Mouse (Mus musculus) thymus, postnatal 14 days (tissue): ENCODE data around the gene Slc35a1.

Source experiments
- DNase-seq: peaks from one replicate; pipeline ENCODE4 v3.0.0; 2021

The Slc35a1 gene

DNA sequence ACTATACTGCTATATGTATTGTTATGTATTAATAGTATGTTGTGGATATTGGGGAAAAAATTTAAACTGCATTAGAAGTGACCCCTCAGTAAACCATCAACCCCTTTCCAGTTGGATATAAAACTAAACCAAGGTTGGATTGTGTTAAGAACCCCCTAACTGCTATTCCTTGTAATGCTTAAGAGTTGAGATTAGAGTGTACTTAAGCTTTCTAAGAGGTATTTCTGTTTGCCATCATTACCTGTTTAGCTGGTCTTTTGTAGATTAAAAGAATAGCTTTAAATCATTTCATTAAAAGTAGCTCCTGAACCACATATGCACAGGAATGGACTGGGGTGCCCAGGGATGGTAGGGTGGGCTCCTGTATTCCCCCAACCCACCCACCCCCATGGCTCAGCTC, 42.5 kb downstream of the Slc35a1 start:
- no peak for DNase-seq

DNA sequence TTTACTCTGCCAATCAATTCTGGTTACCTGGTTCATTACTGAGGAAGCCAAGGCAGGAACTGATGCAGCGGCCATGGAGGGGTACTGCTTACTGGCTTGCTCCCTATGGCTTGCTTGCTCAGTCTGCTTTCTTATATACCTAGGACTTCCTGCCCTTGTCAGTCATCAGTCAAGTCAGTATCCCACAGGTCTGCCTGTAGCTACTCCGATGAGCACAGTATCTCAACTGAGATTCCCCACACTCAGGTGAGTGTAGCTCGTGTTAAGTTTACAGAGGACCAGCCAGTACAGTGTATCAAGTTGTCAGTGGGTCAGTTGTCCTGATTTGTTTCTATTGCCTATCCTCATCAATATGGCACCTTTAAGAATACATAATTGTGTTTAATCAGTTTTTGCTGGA, 46.5 kb downstream of the Slc35a1 start:
- no peak for DNase-seq

DNA sequence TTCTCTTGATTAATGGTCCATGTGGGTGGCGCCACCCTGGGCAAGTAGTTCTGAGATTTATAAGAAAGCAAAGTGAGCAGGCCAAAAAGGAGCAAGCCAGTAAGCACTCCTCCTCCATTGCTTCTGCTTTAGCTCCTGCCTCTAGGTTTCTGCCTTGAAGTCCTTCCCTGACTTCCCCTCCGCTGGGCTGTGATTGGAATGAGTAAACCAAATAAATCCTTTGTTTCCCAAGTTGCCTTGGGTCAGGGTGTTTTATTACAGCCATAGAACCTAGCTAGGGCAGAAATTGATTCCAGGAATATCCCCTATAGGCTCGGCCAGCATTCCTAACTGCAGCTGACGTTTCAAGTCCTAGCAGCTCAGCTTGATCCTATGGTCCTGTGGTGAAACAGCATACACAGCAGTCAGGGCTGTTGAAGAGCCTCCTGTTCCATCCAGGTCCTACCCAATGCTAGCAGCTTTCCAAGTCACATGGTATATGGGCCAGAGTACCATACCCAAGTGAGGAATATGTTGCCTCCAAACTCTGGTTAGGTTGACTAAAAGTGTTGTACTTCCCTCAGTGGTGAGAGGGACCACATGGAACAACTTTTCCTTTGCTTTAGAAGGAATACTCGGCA, 47.4 kb downstream of the Slc35a1 start:
- no peak for DNase-seq

DNA sequence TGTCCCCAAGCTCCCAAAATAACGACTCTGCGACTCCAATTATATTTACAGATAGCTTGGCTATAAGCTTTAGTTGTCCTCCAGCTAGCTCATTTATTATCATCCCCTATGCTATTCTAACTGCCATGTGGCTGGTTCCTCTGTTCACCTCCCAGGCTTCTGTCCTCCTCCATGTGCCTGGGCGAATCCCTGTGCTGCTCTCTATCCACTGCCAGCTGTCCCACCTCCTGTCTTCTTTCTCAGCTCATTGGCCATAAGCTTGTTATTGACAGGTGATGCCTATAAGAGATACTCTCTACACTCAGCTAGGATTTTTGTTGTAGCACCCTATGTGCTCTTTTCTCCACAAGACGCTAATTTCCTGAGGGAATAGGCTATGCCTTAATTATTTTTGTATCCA, 49.4 kb downstream of the Slc35a1 start:
- no peak for DNase-seq

DNA sequence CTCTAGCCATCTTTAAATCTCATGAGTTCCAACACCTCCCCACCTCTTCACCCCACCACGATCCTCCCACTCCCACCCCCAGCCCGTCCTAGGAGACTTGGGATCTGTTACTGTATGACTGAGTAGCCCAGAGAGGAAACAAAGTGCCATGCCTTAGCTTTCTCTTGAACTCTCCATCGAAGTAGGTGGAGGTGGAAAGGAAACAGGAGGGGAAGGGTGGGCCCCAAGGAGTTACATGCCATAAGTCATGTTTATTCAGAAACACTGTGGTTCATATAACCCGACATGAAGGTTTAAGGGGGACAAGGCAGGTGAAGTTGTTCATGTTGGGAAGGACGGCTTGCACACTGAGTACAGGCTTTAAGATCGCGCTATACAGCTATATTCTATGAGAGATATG, 49.9 kb downstream of the Slc35a1 start:
- DNase-seq: no peak

DNA sequence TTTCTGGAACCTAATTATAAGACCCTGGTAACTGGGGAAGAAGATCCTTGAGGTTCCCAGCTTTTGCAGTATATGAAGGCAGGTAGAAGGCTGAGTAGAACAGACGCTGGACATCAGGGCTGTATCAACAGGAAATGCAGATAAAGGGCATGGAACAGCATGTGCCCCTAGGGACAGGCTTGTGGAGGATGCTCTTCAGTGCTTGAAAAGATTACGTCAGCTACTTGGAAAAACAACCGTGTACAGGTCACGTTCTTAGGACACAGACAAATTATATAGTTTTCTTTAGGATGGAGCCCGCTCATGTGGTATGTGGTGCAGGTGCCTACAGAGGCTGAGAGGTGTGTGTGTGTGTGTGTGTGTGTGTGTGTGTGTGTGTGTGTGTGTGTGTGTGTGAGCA, 51.2 kb downstream of the Slc35a1 start:
- no peak for DNase-seq

DNA sequence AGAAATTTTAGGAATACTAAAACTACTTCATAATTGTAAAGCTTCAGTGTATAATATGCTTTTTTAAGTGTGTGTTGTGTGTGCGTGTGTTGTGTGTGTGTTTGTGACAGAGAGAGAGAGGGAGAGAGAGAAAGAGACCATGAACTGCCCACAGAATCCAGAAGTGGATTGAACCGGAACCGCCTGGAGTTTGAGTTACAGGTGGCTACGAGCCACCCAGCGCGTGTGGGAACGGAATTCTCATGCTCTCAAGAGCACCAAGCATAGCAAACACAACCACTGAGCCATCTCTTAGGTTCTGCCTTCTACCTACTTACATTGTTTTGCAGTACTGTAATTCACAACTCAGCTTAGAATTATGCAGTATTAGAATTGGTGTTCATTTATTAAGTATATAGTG, 53.1 kb downstream of the Slc35a1 start:
- no peak for DNase-seq

DNA sequence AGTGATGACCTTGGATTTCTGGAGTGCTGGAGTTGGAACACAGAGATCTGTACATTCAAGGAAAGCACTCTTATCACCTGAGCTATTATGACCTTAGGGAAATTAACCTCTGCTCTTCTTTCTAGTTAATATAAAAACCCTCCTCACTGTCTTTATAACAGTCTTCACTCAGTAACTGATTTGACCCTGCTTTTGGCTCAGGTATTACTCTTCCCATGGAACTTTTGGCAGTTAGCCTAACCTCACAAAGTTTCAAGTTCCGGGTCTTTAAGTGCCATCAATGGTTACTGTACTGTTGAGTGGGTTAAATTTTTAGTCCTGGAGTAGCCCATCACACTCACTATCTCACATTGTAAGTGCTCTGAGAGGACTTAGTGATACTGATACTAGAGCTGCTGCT, 57.3 kb downstream of the Slc35a1 start:
- no peak for DNase-seq

DNA sequence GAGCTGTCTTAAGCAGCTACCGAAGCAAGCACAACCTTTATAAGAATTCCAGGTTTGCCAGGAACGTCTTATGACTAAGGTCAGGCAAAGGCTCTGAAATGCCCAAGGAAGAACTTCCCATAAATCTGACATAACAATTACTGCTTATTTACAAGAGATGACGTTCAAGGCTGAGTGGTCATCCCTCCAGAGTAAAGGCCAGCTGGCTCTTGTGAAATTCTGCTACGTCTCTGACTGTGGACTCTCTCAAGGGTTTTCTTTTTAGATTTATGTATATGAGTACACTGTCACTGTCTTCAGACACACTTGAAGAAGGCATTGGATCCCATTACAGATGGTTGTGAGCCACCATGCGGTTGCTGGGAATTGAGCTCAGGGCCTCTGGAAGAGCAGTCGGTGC, 60.8 kb downstream of the Slc35a1 start:
- DNase-seq: no peak

DNA sequence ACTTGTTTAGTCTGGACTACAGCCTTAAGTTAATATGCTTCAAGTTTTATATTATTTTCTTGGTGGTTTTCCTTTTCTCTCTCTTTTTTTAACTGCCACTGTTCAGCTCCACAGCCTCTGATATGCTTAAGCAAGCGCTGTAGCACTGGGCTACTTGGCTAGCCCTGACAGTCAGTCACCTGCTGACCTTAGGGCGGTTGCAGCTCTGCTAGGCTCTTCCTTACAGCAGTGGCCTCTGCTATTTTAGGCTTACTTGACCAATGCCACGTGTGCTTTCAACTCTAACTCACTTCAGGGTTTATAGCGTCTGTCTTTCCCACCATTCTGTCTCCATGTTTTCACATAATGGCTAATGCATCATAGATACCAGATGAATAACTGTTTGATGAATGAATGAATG, 61.7 kb downstream of the Slc35a1 start:
- DNase-seq: no peak

DNA sequence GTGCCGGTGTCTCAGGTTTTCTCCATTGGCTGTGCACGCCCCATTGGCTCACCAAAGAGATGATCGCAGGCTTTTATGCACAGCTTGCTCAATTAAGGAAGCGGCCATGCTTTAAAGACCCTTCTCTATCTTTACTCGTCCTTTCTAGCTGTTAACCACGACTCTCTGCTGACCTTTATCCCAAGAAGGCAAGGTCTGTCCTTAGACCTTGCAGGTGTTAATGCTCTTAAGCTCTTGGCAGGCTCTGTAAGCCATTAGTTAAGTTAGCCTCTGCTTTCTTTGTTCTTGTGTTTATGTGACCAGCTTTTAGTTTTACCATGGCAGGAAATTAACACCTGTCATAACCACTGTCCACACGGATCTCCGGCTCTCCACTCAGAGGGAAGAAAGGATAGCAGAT, 71.1 kb downstream of the Slc35a1 start:
- no peak for DNase-seq

DNA sequence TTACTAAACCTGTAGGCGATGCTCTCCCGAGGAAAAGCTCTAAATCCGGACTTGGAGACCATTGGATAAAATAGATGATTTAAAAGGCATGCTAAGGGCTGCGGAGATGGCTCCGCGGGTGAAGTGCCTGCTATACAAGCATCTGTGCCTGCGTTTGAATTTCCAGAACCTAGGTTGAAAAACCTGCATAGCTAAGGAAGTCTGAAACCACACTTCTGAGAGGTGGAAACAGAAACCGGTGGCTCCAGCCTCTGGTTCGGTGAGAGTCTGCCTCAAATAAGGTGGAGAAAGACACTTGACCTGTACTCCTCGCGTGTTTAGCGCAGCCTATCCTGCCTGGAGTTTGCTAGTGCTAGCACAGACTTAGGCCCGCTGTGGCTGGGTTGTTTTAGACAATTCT, 71.9 kb downstream of the Slc35a1 start:
- DNase-seq: peak; percentile 18

DNA sequence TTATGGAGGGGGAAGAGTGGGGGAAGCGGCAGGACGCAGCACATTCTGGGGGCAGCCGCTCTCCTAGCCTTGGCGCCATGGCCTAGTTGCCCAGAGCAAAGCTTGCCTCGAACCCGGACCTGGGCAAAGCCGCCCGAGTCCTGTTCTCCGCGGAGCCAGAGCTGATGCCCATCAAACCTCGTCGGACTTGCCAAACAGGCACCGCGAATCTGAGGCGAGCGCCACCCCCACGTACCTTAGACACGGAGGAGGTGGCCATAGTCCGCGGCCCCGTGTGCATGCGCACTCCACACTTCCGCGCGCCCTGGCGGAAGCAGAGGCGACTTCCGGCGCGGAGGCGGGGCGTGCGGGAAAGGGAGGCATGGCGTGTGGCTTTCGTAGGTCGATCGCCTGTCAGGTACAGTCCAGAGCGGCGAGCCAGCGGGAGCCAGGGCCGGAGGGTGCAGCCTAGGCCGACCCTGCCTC, 72.6 kb downstream of the Slc35a1 start, which contains the start of the genes Orc3 and Rars2:
Gene Orc3, minus strand, starts transcription at position 315 of the 465 bp plus-strand sequence.
Gene Rars2, plus strand, starts transcription at position 328 of the 465 bp plus-strand sequence.
- peak; percentile 93 for DNase-seq

DNA sequence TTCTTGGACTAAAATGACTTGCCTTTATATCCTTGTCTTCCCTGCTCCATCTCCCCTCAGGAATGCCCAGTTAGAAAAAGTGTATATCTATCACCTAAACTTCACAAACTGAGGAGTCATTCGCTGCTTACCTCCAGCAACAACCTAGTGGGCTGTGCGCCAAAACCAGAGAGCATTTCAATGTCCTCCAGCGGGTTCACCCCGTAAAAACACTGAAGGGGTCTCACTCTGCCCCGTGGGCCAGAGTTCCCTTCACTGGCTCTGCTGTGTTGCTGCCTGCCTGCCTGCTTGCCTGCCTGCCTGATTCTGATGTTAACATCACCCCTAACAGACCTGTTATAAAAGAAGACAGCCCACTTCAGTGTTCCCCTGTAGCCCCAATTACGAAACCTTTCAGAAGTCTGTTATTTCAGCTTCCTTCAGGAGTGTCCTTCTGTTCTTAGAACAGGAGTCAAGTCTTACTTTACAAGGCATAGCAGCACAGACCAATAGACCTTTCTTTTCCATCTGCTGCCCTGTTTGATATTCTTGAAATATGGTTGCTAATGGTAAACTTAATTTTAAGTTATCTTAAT, 73.6 kb downstream of the Slc35a1 start:
- DNase-seq: peak; percentile 7
